Mouse (Mus musculus): ENCODE results near the gene Cyb5d2.
A peak's percentile ranks its signal among the peaks of the same experiment; 100 is the strongest.
"Not testable (repeated sequence)": the region's sequence is repeated elsewhere in the genome, so short reads cannot be mapped to it uniquely, and the experiment has no call there.

The Cyb5d2 gene

DNA sequence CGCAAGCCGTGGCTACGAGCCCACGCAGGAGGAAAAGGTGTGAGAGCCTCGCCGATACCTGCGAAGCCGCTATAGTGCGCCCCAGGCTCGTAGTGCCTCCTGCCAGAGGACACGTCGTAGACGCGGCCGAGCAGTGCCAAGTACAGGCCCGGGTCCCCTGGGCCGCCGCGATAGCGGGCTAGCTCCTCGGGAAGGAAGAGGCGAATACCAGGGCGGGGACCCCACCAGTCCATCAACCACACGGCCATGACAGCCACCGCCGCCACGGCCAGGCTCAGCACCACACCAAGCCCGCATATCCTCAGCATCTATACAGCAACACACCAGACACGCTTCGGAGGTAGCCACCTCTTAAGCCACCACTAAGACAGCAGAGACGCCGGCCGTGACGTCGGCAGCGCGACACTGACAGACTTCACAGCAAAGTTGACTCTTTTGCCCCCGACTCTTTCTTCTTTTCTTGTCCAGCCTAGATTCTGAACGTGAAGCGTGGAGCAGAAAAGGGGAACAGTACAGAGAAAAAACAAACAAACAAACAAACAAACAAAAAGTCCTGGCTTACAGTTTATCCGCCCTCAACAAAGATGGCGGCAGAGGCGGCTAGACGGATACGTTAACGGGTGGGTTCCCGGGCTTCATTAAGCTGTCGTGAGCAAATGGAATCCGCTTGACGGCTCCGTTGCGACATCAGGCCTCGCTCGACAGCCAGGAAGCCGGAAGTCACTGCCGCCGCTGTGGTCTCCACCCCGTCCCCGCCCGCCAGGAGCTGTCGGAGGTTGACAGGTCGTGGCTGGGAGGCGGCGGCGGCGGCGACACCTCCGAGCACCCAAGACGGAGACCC lies at the start of gene Cyb5d2, which contains the start of gene Zzef1:
Gene Cyb5d2, minus strand, starts transcription at position 688 of the 841 bp plus-strand sequence.
Gene Zzef1, plus strand, starts transcription at position 772 of the 841 bp plus-strand sequence.
- peak; percentile 94 for DNase-seq

DNA sequence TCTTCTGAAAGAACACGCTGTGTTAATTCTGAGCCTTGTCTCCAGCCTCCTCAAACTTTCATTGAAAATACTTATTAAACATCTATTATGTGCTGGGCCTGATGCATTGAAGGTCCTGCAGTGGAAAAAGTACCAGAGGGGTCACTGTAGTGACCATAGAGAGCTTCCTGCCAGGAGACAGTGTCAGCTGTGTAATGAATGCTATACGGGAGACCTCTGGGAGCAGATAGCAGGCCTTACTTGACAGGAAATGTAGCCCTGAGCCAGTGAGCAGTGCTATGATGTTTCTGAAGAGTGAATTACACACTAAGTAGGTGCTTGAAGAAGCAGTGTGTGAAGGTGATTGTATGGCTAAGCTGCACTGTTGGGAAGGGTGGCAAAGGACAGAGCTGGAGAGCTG lies 49.6 kb upstream of the Cyb5d2 start:
- DNase-seq = no peak

DNA sequence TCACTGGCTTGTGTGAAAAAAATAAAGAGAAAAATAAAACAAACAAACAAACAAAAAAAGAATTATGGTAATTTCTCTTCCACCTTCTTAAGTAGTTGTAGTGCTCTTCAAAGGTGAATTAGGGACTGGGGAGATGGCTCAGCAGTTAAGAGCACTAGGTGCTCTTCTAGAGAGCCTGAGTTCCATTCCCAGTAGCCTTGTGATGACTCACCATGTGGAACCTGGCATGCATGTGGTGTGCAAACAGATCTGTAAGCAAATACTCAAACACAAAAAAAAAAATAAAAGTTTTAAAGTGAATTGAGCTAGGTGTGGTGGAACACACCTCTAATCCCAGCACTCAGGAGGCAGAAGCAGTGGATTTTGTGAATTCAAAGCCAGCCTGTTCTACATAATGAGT lies 47.6 kb upstream of the Cyb5d2 start:
- DNase-seq = no peak

DNA sequence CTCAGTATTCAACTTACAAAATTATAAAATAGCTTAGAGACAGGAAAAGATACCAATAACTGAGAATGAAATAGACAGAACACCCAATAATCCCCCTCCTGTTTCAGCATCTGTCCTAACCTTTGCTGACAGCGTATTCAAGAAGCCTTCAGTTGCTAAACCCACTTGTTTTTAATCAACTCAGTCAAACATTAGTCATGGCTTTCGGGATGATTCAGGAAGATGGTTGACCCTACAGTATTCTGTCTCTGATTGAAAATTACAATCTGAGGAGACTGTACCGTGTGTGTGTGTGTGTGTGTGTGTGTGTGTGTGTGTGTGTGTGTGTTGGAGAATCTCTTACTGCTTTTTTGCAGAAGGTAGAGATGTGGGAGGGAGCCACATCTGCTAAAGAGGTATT lies 46.8 kb upstream of the Cyb5d2 start:
- DNase-seq = no peak

DNA sequence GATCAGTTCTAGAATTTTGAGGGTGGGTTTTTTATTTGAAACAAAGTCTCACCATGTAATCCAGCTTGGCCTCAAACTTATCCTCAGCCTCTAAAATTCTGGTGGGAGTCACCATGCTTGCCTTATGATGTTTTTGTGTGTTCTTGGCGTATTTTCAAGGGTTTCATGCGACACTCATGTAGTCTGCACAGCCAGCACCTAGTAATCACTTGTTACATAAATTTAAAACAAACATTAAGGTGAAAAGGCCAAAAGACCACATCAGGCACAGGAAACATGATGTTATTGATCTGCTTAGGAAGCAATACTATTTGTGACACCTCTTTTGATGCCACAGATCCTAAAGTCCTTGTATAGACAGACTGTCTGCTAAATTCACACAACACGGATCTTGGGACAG lies 33.9 kb upstream of the Cyb5d2 start:
- DNase-seq = no peak

DNA sequence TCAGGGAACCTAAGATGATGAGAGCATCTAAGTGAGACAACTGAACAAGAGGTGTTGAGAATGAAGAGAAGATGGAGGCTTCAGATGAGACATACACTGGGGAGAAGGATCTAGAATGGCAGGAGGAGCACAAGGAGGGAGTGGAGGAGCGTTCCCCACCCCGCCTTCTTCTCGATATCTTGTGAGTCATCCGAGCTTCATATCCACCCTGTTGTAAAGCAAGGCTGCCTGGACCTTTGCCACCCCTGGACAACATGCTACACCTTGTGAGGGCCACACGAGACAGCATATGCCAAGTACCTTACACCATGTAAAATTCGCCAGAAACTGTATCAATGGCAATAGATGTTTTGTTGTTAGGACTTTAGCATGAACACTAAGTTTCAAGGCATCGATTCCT lies 25.1 kb upstream of the Cyb5d2 start:
- DNase-seq = no peak

DNA sequence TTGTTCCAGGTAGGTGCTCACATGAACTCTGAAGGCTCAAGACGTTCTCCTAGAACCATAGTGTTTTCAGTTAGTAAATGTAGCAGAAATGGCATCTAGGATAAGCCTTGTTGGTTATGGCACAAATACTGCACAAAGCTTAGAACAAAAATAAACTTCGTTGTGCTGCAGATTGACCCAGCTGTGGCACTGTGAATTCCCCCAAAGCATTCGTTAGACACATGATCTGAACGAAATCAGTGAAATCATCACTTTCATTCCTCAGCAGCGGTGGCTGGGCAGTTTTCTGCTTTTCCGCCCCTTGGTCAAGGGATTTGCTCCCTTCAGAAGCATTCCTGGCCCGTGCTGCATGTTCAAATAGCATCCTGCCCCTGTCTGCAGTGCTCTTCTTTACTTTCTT lies 22.1 kb upstream of the Cyb5d2 start:
- DNase-seq = no peak

DNA sequence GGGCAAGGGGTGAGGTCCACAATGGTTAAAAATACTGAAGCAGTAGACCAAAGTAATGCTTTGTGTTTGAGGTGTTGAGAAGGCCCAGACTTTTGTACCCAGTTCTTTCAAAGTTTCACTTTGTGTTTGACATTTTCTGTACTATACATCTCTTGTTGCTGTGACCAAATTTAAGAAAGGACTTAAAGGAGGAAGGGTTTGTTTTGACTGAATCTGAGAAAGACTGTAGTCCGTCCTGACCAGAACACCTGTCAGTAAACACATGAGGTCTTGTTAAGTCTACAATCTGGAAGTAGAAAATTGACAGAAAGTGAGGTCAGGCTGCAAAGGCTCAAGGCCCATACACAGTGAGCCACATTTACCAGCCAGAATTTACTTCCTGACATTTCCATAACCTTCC lies 20.9 kb upstream of the Cyb5d2 start:
- no peak for DNase-seq

DNA sequence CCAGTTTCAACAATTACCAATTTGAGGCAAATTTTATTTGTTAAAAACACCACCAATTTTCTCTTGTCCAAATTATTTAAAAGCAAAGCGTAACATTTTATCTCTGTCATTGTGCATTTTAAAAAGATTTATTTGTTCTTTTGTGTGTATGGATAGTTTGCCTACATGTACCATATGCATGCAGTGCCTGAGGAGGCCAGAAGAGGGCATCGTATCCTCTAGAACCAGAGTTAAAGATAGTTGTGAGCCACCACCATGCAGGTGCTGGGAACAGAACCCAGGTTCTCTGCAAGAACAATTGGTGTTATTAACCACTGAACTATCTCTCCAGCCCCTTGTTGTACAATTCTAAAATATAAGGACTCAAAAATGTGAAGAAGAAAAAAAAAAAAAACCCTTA lies 18.2 kb upstream of the Cyb5d2 start:
- DNase-seq = no peak

DNA sequence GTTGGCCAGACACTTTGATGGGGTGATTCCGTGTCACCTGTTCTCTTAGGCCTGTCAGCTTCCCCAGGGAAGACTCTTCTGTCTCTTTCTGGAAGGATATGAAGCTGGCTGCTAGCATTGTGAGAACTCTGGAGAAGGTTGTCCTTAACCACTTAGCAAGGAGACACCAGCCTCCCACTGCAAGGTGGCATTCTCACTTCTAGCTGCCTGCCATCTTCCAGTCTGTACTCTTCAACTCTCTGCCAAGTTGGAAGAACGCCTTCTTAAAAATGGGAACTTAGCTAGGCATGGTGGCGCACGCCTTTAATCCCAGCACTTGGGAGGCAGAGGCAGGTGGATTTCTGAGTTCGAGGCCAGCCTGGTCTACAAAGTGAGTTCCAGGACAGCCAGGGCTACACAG lies 17.7 kb upstream of the Cyb5d2 start:
- DNase-seq = peak; percentile 11

DNA sequence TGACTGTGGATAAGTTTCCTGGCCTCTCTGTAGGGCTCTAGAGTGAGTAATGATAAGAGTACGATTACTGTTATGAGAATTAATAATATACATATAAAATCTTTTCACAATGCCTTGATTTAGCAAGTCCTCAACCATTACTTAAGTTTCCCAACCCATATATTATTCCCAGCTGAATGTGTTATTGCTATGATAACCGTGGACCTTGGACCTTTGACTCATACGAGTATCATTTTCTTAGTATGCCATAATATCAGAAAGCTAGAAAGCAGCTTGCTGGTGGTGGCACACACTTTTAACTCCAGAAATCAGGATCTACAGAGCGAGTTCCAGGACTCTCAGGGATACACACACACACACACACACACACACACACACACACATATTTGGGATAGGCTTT lies 12.1 kb upstream of the Cyb5d2 start:
- no peak for DNase-seq

DNA sequence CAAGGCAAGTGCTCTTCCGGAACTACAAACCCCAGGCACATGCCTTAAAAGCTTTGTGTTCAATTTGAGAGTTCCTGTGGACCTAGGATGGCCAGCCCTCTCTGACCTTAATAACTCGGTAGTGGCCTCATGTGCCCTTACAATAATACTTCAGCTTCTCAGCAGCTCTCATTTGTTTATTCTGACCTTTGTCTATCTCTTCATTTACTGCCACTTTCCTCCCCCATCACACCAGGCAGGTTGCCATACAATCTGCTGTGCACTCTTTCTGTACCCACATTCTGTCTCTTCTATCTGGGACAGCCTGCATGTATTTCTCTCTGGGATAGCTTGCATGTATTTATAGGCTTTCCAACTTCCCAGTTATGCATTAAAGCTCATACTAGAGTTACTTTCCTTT lies 10.6 kb upstream of the Cyb5d2 start:
- peak; percentile 8 for DNase-seq

DNA sequence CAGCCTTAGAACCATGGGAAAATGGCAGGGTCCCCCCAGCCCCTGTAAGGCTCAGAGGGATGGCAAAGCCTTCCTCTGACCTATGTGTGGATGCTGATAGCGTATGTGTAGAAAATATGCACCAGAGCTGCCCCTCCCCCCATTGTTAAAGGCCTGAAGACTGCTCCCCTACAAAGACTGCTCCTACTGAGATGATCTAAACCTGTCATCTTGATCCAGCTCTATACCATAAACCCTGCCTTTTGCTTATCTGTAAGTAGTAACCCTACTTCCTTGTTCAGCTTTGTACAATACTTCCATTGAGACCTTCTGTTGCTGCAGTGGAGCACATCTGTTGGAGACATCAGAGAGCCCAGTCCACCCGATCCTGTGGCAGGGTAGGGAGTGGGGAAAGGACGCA lies 9.3 kb upstream of the Cyb5d2 start:
- DNase-seq = no peak

DNA sequence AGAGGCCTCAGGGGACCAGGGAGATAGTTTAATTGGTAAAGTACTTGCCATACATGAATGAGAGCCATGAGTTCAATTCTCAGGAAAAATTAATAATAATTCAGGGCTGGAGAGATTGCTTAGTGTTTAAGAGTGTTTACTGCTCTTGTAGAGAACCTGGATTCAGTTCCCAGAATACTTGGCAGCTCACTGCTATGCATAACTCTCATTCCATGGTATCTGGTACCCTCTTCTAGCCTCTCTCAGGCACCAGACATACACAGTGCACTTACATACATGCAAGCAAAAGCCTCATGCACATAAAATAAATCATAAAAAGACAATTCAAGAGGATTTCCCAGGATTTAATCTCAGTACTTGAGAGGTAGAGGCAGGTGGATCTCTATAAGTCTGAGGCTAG lies 8.6 kb upstream of the Cyb5d2 start:
- DNase-seq = no peak

DNA sequence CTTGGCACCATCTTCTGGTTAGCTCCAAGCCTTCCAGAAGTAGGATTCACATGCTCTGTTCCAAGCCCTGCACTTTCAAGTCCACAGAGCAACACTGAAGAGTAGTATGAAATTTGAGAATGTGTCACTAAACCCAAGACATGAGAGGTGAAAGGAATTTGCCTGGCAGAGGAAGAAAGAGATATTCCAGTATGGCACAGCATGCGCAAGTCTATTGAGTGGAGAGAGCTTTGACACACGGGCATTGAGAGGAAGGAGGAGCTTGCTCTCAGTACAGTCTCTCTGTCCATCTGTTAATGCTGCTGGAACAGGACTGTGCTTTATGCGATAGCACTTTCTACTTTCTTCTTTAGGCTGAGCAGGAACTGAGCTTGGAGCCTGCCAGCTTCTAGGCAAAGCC lies 7.1 kb upstream of the Cyb5d2 start:
- DNase-seq = no peak

DNA sequence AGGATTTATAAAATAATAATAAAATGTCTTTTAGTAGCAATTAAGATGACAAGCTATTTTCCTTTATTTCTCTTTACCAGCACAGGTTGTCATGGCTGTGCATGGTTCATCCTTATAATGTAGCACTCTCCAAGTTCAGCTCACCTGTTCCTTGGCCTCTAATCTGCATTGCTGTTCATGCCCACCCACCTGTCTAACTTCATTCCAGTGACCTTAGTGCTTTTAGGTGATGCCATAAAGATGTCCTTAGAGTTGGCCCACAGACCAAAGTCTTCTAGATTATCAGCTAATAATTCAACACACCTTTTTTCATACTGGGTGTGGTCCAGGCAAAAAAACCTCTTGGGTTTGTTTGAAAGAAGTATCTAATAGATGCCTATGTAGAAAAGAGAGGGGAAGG lies 5.2 kb upstream of the Cyb5d2 start:
- DNase-seq = no peak

DNA sequence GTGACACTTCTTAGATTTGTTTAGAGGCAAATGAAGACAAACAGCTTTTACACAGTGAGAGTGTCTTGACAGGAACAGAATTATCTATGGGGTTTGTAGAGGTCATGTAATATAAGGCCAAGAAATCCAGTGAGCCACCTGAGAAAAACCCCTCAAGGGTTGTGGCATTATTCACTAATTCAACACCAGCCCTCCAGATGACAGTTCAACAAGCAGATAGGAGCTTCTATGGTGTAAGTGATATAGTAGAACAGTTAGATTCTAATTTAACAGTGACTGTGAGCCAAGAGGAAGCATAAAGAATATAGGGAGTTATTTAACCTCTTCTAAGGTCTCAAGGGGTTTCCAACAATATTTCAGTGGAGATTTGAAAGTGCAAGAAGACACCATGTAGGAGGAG lies 2.2 kb upstream of the Cyb5d2 start:
- DNase-seq = no peak

DNA sequence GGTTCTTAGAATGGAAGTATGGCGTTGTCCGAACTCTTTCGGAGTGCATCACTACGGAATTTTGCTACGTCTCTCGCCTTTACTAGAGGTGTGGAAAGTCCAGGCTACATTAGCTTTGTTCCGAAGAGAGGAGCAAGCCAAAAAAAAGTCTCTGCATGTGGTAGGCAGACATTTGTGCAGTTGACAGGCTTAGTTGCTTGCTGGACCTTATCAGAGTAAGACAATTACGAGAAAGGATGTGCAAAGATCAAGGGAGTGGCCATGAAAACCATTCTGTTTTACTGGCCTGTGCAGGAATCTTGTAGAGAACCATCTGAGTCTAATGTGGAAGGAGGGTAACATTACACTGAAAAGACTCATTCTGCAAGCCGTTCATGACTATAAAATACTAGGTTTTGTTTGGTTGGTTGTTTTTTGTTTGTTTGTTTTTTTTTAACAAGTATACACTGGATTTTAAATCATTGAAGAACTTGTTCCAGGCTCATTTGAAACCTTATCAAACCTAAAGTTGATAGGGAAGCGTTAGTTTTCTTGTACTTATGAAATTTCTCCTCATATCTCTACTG lies 914 bp upstream of the Cyb5d2 start:
- no peak for DNase-seq

DNA sequence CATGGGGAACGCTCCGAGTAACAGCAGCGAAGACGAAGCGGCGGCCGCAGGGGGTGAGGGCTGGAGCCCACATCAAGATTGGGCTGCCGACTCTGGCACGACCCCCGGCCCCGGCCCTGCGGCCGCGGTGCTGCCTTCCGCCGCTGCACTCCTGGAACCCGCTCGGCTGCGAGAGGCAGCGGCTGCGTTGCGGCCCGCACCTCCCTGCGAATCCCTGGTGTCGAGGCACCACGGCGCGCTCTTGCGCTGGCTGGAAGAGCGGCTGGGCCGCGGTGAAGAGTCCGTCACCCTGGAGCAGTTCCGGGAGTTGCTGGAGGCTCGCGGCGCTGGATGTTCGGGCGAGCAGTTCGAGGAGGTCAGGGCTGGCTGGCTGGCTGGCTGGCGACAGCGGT lies 350 bp upstream of the Cyb5d2 start:
- DNase-seq = no peak

DNA sequence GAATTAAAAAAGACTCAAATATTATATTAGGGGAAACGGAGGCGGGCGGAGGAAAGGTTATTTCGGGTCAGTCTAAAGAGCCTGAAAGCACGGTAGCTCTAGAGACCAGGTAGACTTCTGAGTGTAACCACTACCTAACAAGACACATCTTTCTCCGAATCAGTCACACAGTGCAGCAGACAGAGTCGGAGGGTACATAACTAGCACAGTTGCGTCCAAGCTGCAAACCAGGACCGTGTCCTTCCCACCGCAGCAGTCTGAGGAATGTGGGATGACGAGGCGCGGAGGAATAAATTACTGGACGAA lies 840 bp downstream of the Cyb5d2 start:
- DNase-seq = no peak

DNA sequence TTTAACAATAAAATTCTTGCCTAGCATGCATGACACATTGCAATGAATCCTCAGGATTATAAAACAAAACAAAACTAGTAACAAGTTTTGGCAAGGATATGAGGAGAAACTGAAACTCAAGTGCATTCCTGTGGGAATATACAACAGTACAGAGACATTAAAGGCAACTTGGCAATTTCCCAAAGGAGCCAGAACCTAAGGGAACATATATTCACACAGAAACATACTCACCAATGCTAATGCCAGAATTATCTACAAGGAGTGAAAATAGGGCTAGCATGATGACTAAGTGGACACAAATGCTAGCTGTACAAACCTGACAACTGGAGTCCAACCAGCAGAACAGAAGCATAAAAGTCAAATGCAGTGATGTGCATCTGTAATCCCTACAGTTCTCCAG lies 3.9 kb downstream of the Cyb5d2 start:
- no peak for DNase-seq

DNA sequence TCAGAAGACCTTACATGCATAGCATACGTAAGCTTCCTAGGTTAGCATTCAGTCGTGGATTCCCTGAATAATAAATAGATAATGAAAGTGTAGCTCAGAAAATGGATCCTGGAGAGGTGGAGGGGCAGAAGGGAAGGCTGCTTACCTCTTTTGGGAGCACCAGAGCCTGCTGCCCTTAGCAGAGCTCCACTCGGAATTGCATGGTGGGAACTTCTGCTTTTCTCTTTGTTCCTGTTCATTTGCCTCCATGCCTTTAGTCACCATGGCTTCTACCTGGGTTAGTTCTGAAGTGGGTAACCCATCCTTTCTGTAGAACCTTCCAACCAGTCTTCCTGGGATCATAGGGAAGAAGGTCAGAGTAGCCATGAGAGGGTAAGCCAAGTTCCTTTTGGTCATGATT lies 13.4 kb downstream of the Cyb5d2 start:
- DNase-seq = no peak

DNA sequence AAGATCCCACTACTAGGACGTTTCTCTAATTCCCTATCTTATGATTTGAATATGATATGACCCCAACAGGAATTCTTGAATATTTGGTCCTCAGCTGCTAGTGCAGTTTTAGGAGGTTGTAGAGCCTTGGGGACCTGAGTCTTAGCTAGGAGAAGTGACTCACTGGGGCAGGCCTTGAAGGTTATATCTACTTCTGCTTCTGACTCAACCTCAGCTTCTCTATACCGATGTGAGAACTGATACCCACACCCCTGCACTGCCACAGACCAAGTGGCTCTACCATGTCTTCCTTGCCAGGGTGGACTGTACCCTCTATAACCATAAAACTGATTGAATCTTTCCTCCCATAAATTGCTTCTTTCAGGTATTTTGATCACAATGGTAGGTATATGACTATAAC lies 13.8 kb downstream of the Cyb5d2 start:
- DNase-seq = no peak

DNA sequence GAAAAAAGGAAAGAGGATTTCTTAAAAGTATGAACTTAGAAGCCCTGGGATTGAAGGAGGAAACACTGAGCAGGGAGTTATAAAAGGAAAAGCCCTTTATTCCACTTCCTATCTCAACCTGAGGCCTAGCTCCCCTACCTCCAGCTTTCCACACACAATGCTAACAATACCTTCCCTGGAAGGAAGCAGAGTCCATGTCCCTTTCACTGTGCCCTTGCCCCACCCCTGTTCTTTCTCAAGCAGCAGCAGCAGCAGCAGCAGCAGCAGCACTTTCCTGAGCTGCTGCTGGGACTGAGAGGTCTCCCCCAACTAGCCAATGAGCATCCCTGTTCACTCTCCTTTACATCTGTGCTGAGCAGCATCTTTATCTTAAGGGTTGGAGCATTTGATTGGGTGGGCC lies 17.0 kb downstream of the Cyb5d2 start:
- DNase-seq = no peak

DNA sequence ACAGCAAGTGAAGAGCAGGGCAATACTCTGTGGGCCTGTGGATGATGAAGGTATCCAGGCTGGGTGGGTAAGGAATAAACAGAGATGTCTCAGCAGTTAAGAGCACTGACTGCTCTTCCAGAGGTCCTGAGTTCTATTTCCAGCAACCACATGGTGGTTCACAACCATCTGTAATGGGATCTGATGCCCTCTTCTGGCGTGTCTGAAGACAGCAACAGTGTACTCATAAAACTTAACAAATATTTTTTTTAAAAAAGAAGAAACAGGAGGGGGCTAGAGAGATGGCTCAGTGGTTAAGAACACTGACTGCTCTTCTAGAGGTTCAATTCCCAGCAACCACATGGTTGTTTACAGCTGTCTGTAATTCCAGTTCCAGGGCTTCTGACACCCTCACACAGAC lies 23.3 kb downstream of the Cyb5d2 start:
- not testable (repeated sequence) for DNase-seq
